Mouse (Mus musculus) gonadal fat pad, adult 2 months (tissue): ENCODE measurements around the gene Cfap61. TPM values are rescaled to one million over a fixed set of nuclear protein-coding genes. Genes with fewer than 3 reads are reported as not detected.

Experiments
- DNase-seq: peaks from one replicate; pipeline ENCODE4 v3.0.0-alpha.2; 2012; ENCODE audit warnings: low read depth
- polyA plus RNA-seq: library from polyadenylated mRNA; depleted of rRNA; stranded (reverse); fragments of >200 nt; gene quantifications from 2 replicates; pipeline ENCODE4 v1.2.3, GENCODE M21; 2012; rRNA removed

The Cfap61 gene
- polyA plus RNA-seq, 1 experiment, result 0.85 TPM

GRCm38 (mm10) chr2:146257037-146257436 is 322.5 kb downstream of the Cfap61 start:
- DNase-seq, result no peak

DNA sequence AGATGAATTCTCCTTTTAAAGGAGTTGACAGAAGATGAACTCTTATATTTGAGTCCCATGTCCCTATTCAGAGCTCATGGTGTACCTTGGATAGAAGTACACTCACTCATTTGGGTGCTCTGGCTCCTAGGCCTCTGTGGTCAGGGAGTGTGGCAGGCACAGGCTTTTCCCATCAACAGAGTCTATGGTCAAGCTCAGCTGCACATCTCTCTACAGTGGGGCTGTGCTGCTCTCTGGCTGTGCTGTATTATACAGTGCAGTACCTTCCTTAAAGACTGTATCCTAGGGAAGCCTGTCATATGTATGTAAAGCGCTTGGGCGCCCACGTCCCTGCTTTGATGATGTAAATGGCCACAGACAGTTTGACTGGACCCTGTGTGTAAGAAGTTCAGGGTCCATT is 323.0 kb downstream of the Cfap61 start:
- DNase-seq, result no peak

DNA sequence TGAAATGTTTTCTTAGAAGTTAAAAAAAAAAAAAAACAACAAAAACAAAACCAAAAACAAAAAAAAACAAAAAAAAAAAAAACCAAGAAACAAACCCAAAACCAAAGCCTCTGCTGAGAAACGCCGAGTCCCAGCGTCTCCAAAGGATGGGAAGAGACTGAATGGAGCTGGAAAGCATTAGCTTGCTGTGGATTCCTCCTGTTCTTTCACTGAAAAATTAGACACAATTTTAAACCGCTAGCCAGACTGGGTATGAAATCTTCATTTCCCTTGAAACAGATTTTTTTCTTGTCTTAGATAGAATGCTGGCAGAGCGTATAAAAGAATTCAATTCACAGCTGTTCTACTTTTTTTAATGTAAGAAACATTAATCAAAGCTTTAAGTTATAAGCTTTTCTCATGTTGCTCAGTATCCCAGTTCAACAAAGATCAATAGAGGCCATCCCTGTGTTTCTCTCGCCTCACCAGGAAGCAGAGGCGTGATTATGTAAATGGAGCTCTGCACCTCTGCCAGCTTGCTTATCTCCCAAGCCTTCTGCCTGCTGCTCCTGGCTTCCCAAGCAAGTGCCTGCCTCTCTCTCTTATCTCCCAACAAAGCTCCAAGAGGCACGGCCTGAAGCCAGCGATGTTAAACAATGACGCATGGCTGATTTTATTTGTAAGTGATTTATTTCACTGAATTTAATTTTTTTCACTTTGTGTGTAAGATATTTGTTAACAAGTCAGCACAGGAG is 324.3 kb downstream of the Cfap61 start:
- DNase-seq, result no peak

DNA sequence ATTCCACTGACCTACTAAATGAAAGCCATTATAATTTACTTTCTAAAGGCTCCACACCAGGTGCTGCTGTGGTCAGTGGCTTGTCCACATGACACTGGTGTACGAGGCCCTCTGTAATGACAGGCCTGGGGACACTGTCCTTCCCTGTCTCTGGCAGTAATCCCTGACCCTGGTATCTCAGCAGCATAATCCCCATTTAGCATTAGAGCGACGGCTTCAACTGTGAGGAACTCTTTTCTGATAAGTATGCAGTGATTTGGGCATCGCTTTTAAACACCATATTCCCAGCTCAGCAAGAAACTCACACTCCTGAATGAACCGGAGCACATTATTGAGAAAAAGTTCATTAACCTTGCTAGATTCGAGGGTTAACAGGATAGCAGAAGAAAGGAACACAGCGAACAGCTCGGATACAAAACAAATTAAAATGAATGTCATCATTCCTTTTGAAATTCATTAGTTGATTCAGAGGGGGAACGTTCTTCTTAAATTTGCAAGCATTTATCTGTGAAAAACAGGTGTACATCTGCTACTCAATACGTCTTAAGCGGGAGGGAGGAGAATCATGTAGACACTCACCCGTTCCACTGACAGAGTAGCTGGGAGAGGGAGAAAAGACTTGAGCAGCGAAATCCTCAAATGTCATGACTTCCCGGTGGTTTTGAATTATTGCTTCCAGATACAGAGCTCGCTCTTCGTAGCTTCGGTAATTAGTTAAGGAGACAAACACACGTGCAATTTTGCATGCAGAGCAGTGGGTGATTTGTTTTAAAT is 325.4 kb downstream of the Cfap61 start:
- DNase-seq, result no peak

DNA sequence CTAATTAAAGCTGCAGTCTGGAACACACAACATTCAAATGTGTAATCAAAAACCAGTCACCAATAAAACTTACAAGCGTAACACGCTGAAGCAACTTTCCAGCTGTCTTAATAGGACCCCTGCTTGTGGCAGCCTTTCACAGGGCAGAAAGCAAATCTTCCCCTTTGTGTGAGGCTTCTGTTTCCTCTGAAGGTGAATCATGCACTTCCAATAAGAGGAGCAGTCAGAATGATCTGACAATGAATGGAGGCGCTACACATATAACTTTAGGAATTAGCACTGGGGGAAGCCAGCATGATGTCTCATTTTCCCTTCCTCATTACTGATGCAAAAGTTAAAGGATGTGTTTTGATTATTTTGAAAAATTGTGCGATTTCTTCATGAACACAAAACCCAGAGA is 326.6 kb downstream of the Cfap61 start:
- no peak for DNase-seq

GRCm38 (mm10) chr2:146262215-146262614 is 327.6 kb downstream of the Cfap61 start:
- DNase-seq, result no peak

- no peak for DNase-seq
Observed at GRCm38 (mm10) chr2:146262966-146263365, 328.4 kb downstream of the Cfap61 start.

Other genes with a start within 250 kb of the Cfap61 start
- gene Naa20, start 32.7 kb upstream of the Cfap61 start, polyA plus RNA-seq, result 23.2 and 24.7 TPM in 2 replicates
- gene Crnkl1, start 230 bp downstream of the Cfap61 start, polyA plus RNA-seq, result 5.0 and 6.8 TPM in 2 replicates